Mouse (Mus musculus): Measurements from ENCODE around the gene Mknk2. TPM values are rescaled to one million over a fixed set of nuclear protein-coding genes. Genes with fewer than 3 reads are reported as not detected.

Mknk2 gene
- polyA plus RNA-seq, 1 experiment: 146 TPM

DNA sequence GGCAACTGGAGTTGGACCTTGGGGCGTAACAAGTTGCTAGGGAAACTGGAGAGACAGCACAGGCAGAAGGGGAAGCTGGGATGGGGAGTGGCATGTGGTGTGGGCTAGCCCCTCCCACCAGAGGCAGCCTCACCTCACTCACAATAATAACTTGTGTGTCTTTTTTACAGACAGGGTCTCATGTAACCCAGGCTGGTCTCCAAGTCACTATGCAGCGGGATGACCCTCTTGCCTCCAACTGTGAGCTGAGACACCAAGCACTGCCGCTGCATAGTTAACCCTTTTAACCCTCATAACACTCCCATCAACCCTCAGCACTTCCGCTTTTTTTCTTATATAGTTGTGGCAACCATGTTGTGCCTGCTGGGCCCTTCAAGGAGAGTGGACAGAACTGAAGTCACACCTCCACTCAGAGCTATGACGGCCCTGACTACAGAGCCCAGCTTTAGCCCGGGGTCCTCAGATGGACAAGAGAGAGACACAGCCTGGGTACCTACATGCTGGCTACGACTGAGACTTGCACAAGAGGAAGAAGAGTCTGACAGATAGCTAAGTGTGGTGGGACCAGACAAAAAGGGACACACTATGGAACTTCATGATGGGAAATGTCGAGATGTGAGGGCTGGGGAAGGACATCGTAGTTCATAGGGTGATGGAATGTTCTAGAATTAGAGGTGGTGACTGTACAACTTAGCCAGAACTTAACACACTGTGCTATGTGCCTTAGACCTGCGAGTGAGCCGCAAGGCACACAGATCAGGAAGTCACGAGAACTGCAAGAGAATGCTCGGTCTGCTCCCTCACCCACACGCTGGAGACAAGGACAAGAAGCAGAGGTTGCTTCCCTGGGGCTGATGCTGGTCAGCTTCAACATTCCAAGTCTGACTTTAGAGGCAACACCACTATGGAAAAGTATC is 14.6 kb upstream of the Mknk2 start:
- Histone ChIP-seq H3K27ac (ENCODE audit: insufficient read depth, low read depth, low read length) (peak overlapping the region; percentile 93), H3K27me3 (ENCODE audit: control insufficient read depth, insufficient read depth, low read length) (no peaks in the 10 kb centered on the region), H3K36me3 (ENCODE audit: control insufficient read depth, insufficient read depth, low read length) (peaks cover 22% of the 10 kb centered on the region), H3K4me1 (ENCODE audit: control insufficient read depth, insufficient read depth, insufficient read length, low read length) (peaks cover 21% of the 10 kb centered on the region), H3K4me3 (ENCODE audit: low read depth, low read length) (no peak overlapping the region)
- 80% methylated on average over 14 of the region's 14 CpGs for WGBS
- TF ChIP-seq CTCF (IDR thresholded peaks at IDR 0.05; ENCODE audit: extremely low read depth, insufficient read length, insufficient replicate concordance, low read depth, low read length): no peak
- no peak for TF ChIP-seq POLR2A (IDR thresholded peaks at IDR 0.05; ENCODE audit: low read depth, low read length)

GRCm38 (mm10) chr10:80687850-80688249 is 9.9 kb upstream of the Mknk2 start:
- H3K36me3 ChIP-seq (ENCODE audit: control insufficient read depth, insufficient read depth, low read length): peaks cover 38% of the 10 kb centered on the region
- peaks cover 3% of the 10 kb centered on the region; the same call in 1 of the 2 replicates for H3K4me1 ChIP-seq (ENCODE audit: control insufficient read depth, insufficient read depth, insufficient read length, low read length)
- 18% methylated on average over 5 of the region's 5 CpGs for whole genome bisulfite sequencing
- H3K27ac ChIP-seq (ENCODE audit: insufficient read depth, low read depth, low read length): no peak overlapping the region
- H3K27me3 ChIP-seq (ENCODE audit: control insufficient read depth, insufficient read depth, low read length): no peaks in the 10 kb centered on the region
- TF ChIP-seq CTCF (IDR thresholded peaks at IDR 0.05; ENCODE audit: extremely low read depth, insufficient read length, insufficient replicate concordance, low read depth, low read length) (peak; percentile 70; the same call in 1 of the 2 replicates), POLR2A (IDR thresholded peaks at IDR 0.05; ENCODE audit: low read depth, low read length) (no peak)
- H3K4me3 ChIP-seq (ENCODE audit: low read depth, low read length): no peak overlapping the region

DNA sequence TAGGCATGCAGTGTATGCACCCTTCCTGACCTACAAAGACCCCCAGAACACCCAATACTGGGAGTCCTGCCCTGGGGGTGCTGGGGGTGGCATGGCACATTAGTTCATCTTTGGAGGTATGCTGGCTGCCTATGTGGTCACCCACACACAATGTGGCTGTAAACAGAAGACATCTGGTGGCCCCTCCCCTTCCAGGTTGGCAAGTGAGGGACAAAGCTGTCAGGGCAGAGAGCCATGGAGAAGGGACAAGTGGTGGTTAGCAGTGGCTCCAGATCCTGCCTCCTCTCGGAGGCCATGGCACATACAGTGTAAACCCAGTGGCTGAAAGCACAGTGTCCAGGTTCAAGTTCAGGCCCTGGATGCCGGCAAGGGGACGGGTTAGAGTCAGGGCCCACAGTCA is 8.7 kb upstream of the Mknk2 start:
- H3K4me3 ChIP-seq (ENCODE audit: low read depth, low read length): no peak overlapping the region
- H3K27me3 ChIP-seq (ENCODE audit: control insufficient read depth, insufficient read depth, low read length): no peaks in the 10 kb centered on the region
- peaks cover 38% of the 10 kb centered on the region for H3K36me3 ChIP-seq (ENCODE audit: control insufficient read depth, insufficient read depth, low read length)
- H3K4me1 ChIP-seq (ENCODE audit: control insufficient read depth, insufficient read depth, insufficient read length, low read length): no peaks in the 10 kb centered on the region
- H3K27ac ChIP-seq (ENCODE audit: insufficient read depth, low read depth, low read length): no peak overlapping the region
- no peak for TF ChIP-seq CTCF (IDR thresholded peaks at IDR 0.05; ENCODE audit: extremely low read depth, insufficient read length, insufficient replicate concordance, low read depth, low read length)
- no peak for TF ChIP-seq POLR2A (IDR thresholded peaks at IDR 0.05; ENCODE audit: low read depth, low read length)
- 89% methylated on average over 3 of the region's 3 CpGs for WGBS

- Histone ChIP-seq H3K4me3 (ENCODE audit: low read depth, low read length) (no peak overlapping the region), H3K4me1 (ENCODE audit: control insufficient read depth, insufficient read depth, insufficient read length, low read length) (0 out of 2 replicates have a peak, but pooled peaks cover 2% of the 10 kb centered on the region), H3K36me3 (ENCODE audit: control insufficient read depth, insufficient read depth, low read length) (peaks cover 28% of the 10 kb centered on the region), H3K27ac (ENCODE audit: insufficient read depth, low read depth, low read length) (no peak overlapping the region), H3K27me3 (ENCODE audit: control insufficient read depth, insufficient read depth, low read length) (no peaks in the 10 kb centered on the region)
- 81% methylated on average over 4 of the region's 4 CpGs for WGBS
- TF ChIP-seq POLR2A (IDR thresholded peaks at IDR 0.05; ENCODE audit: low read depth, low read length): no peak
These were observed 7.1 kb upstream of the Mknk2 start for GRCm38 (mm10) chr10:80684984-80685383.

DNA sequence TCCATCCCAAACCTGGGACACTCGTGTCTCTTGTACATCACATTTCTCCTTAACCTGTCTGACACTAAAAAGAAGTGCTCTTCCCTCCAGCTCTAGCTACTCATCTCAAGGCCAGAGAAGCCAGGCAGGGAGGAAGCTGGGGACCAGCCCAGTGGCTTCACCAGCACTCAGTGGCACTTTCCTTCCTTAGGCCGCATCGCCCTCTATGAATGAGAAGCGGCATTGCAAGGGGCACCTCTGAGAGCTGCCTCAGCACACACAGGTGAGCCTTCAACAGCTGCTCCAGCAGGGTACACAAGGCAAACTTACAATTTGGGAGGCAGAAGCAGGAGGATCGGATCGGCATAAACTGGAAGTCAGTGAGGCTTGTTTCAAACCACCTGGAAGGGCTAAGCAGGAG is 6.3 kb upstream of the Mknk2 start:
- peaks cover 7% of the 10 kb centered on the region; the same call in 1 of the 2 replicates for H3K4me1 ChIP-seq (ENCODE audit: control insufficient read depth, insufficient read depth, insufficient read length, low read length)
- H3K36me3 ChIP-seq (ENCODE audit: control insufficient read depth, insufficient read depth, low read length): peaks cover 20% of the 10 kb centered on the region
- WGBS: 32% methylated on average over 6 of the region's 6 CpGs
- no peaks in the 10 kb centered on the region for H3K27me3 ChIP-seq (ENCODE audit: control insufficient read depth, insufficient read depth, low read length)
- no peak overlapping the region for H3K27ac ChIP-seq (ENCODE audit: insufficient read depth, low read depth, low read length)
- TF ChIP-seq CTCF (IDR thresholded peaks at IDR 0.05; ENCODE audit: extremely low read depth, insufficient read length, insufficient replicate concordance, low read depth, low read length) (peak; percentile 72), POLR2A (IDR thresholded peaks at IDR 0.05; ENCODE audit: low read depth, low read length) (no peak)
- H3K4me3 ChIP-seq (ENCODE audit: low read depth, low read length): no peak overlapping the region

DNA sequence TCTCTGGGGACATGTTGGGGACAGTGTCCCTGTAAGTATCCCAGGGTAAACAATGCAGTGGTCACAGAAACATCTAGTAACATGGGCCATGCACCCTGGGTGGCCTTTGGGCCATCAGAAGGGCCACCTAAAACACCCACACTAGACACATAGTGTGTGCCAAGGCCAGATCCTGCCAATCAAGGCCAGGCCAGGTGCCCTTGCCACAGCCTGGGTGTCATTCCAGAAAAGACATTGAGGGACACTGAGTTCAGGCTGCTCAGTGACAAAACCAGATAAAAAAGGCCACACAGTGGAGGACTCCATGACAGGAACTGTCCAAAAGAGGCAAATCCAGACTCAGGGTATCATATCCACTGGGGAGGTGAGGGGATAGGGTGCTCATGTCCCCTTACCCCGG is 5.7 kb upstream of the Mknk2 start:
- Histone ChIP-seq H3K27me3 (ENCODE audit: control insufficient read depth, insufficient read depth, low read length) (no peaks in the 10 kb centered on the region), H3K4me1 (ENCODE audit: control insufficient read depth, insufficient read depth, insufficient read length, low read length) (peaks cover 11% of the 10 kb centered on the region; the same call in 1 of the 2 replicates), H3K27ac (ENCODE audit: insufficient read depth, low read depth, low read length) (no peak overlapping the region), H3K36me3 (ENCODE audit: control insufficient read depth, insufficient read depth, low read length) (peaks cover 19% of the 10 kb centered on the region), H3K4me3 (ENCODE audit: low read depth, low read length) (no peak overlapping the region)
- 89% methylated on average over 1 of the region's 1 CpGs for WGBS
- TF ChIP-seq CTCF (IDR thresholded peaks at IDR 0.05; ENCODE audit: extremely low read depth, insufficient read length, insufficient replicate concordance, low read depth, low read length) (no peak), POLR2A (IDR thresholded peaks at IDR 0.05; ENCODE audit: low read depth, low read length) (no peak)

GRCm38 (mm10) chr10:80682003-80682402 is 4.1 kb upstream of the Mknk2 start:
- peaks cover 16% of the 10 kb centered on the region for H3K36me3 ChIP-seq (ENCODE audit: control insufficient read depth, insufficient read depth, low read length)
- peaks cover 25% of the 10 kb centered on the region for H3K4me1 ChIP-seq (ENCODE audit: control insufficient read depth, insufficient read depth, insufficient read length, low read length)
- no peak overlapping the region for H3K4me3 ChIP-seq (ENCODE audit: low read depth, low read length)
- 92% methylated on average over 6 of the region's 6 CpGs for WGBS
- TF ChIP-seq POLR2A (IDR thresholded peaks at IDR 0.05; ENCODE audit: low read depth, low read length) (no peak), CTCF (IDR thresholded peaks at IDR 0.05; ENCODE audit: extremely low read depth, insufficient read length, insufficient replicate concordance, low read depth, low read length) (no peak)
- H3K27me3 ChIP-seq (ENCODE audit: control insufficient read depth, insufficient read depth, low read length): no peaks in the 10 kb centered on the region
- H3K27ac ChIP-seq (ENCODE audit: insufficient read depth, low read depth, low read length): no peak overlapping the region

Data from small intestine, adult 2 months (tissue).